Mouse (Mus musculus) stomach, postnatal 0 days (tissue): ENCODE data around the gene Tnfrsf23.
A peak's percentile ranks its signal among the peaks of the same experiment; 100 is the strongest.

Experiments used
- CTCF ChIP-seq: IDR thresholded peaks from 2 replicates; pipeline ENCODE4 v1.5.1; 2016; ENCODE audit warnings: antibody characterized with exemption, low read depth, mild to moderate bottlenecking, moderate library complexity
- EP300 ChIP-seq: optimal IDR thresholded peaks from 2 replicates; pipeline ENCODE3; 2016; ENCODE audit warnings: antibody characterized with exemption

DNA sequence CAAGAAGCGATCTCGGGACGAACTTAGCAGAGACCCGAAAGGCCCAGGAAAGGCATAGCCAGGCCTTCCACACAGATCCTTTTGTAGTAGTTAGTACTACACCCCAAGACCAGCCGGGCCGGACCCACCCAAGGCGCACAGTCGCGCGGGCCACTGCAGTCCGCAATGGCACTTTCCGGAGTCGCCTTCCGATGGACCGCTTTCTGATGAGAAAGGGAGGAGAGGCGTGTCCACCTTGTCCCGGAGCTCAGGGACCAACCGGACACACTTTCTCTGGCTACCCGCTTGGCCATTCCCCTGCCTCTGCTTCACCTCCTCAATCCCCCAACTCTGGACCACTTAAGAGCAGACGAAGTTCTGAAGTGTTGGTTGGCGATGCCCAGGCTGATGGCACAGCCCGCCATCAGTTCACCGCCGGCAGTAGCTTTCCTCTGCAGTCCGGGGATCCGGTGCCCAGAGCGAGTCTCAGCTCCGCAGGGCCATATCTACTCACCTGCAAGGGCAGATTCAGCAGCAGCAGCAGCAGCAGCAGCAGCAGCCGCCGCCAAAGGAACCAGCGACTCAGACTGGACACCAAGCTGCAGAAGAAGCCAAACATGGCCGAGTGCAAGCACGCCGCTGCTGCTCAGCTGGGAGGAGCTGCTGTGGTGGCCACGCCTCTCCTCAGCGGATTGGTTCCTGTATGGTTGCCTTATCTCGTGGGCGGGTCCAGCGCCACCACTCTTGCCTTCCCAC is 36.5 kb downstream of the Tnfrsf23 start, which contains the start of gene Tnfrsf22:
- 0 out of 2 replicates have a peak, but pooled peaks have one; percentile 21 for TF ChIP-seq CTCF
- no peak for TF ChIP-seq EP300
